Mouse (Mus musculus): ENCODE data around the gene Zfyve1. TPM values are rescaled to one million over a fixed set of nuclear protein-coding genes. Genes with fewer than 3 reads are reported as not detected.
"Not testable (repeated sequence)": the region's sequence is repeated elsewhere in the genome, so short reads cannot be mapped to it uniquely, and the experiment has no call there.

Zfyve1 gene
- total RNA-seq (2017) = 15.9 to 24.5 TPM (median 19.2 TPM) in 3 replicates

DNA sequence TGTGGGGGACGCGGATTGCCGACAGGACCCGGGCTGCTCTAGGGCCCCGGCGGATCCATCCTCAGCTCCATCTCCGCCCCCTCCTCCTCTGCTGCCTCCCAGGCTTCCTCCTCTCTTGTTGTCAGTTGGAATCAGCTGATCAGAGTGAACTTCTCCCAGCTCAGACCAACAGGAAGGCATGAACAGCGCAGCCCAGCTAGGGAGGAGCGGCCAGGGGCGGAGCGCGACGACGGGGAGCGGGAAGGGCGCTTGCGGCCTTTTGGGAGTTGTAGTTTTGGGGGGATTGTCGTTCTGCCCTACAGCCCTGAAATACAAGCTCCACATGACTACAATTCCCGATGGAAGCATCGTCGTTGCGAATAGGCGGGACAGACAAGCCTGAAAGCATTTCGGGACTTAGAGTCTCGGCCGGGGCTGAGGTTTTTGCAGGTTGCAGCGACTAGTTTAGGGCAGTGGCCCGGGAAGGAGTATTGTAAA lies at the start of gene Zfyve1:
Zfyve1 (minus strand) TSS at position 198 of the 477 bp plus-strand sequence.
- peak; percentile 98 for ATAC-seq (replicated peaks; ENCODE audit: insufficient number of reproducible peaks, low FRiP score, low TSS enrichment, poor library complexity, severe bottlenecking)

DNA sequence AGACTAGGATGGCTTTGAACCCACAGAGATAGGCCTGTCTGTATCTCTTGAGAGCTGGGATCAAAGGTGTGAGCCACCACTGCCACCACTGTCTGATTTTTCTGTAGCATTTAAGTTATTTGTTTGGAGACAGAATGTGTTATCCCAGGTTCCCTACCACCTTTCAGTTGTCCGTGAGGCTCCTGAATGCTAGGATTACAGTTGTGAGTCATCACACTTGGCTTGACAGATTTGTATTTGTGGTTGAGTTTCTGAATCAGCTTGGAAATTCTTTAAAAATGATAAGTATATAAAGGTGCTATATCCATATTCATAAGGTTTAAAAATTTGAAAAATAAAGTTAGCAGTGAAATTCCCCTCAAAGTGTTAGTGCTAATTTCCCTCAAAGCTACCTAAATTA lies 46.1 kb upstream of the Zfyve1 start:
- no peak for ATAC-seq (replicated peaks; ENCODE audit: insufficient number of reproducible peaks, low FRiP score, low TSS enrichment, poor library complexity, severe bottlenecking)

DNA sequence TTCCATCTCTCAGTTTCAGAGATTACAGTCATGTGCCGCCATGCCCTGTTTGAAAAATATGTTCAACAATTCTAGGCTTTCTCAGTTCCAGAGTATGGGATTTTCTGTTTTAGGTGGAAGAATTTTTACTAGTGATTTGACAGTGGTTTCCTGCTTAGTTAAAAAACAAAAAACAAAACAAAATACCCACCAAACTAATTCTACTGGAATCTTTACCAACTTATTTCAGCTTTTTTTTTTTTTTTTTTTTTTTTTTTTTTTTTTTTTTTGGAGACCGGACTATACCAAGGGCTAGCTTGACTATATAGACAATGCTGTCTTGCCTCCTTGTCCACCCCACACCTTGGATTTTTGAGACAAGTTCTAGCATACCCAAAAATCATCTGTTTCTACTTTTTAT lies 44.2 kb upstream of the Zfyve1 start:
- ATAC-seq (replicated peaks; ENCODE audit: insufficient number of reproducible peaks, low FRiP score, low TSS enrichment, poor library complexity, severe bottlenecking) = no peak

DNA sequence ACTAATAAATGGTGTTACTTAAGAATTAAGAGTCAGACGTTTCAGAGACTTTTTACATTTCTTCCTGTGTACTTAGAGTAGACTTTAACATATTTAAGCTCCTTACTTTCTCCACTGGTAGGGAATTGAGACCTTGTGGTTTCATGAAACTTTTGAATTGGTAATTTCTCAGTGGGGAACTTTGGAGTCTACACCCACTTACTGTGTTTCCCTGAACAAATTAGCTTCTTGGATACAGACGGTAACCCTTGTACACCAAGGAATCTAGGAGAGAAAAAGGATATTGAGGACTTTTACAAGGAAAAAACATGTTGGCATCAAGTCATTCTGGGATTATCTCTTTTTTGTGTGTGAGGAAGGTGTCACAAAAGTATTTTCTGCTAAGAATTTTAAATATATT lies 36.8 kb upstream of the Zfyve1 start:
- ATAC-seq (replicated peaks; ENCODE audit: insufficient number of reproducible peaks, low FRiP score, low TSS enrichment, poor library complexity, severe bottlenecking) = no peak

DNA sequence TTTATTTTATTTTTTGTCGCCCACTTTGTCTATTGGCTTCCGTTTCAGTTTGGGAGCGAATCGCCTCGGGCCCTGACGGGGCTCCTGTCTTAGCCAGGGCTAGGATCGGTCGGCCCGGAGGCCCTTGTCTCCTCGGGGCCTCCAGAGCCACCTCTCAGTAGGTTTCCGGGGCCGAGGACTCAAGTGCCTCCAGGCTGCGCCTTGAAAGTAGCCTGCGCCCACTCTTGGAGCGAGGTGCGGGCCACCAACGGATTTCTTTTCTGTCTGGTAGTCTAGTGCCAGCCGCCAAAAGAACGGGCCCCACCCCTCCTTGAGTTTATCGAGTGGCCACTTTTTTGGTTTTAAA lies 35.6 kb upstream of the Zfyve1 start:
- no peak for ATAC-seq (replicated peaks; ENCODE audit: insufficient number of reproducible peaks, low FRiP score, low TSS enrichment, poor library complexity, severe bottlenecking)

DNA sequence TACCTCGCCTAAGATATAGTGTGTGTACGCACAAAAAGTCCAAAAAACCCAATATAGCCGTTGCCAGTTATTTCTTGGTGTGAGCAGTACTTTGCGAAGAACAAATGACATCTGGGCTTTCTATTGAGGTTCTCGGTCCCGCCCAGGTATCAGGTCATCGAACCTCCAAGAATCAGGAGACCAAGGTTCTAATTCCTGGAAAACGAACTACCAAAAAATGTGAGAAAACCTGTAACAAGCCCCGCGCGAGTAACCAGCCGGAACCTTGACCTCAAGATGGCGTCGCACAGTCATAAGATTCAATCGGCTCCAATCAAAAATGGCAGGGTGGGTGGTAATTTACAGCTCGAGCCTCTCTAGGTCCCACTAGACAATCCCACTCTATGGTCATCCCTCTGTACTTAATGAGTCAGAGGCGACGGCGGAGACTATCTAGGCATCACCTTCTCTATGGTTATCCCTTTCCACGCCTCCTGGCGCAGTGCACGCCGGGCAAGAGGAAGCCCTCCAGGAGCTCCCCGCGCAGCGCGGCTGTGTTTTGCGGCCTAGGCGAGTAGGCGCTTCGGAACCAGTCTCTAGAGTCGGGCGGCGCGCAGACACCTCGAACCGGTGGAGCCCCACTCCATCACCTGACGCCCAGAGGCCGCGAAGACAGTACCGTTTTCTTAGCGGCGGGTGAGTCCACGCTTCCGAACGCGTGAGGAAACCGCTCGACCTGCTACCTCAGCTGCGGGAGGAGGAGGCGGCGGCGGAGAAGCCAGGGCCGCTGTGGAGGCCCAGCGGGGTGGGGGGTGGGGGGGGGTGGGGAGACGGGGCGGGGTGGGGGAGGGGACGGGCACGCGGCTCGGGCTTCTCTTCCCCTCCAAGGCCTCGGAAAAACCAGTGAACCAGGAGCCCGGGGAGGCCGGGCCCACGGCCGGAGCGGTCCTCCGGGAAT lies 35.0 kb upstream of the Zfyve1 start:
- ATAC-seq (replicated peaks; ENCODE audit: insufficient number of reproducible peaks, low FRiP score, low TSS enrichment, poor library complexity, severe bottlenecking) = peak; percentile 100

DNA sequence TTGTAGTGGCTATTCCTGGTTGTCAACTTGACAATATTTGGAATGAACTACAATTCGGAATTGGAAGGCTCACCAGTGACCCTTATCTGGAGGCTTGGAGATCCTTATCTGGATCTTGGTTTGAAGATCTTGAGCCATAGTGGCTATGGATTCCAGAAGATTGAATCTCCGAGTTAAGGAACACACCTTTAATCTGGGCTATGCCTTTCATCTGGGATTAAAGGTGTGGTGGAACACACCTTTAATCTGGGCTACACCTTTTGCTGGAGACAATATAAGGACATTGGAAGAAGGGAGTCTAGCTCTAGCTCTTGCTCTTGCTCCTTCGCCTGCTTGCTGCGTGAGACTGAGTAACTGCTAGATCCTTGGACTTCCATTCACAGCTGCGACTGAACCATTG lies 33.9 kb upstream of the Zfyve1 start, which contains the start of gene Rbm25:
Rbm25 (plus strand) TSS at position 301 of the 400 bp plus-strand sequence.
- not testable (repeated sequence) for ATAC-seq (replicated peaks; ENCODE audit: insufficient number of reproducible peaks, low FRiP score, low TSS enrichment, poor library complexity, severe bottlenecking)

DNA sequence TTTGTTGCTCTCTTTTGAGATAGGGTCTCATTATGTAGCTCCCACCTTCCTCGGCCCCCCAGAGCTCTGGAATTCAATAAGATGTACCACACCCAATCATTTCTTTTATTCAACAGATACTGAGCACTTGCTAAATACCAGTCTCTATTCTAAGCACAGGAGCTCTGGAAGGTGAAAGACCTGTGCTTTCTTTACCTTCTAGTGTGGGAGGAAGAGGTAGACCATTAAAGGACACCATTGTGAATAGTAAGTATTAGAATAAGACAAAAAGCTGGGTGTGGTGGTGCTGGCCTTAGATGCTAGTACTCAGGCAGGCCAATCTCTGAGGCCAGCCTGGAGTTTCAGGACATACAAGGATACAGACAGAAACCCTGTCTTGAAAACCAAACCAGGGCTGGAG lies 27.3 kb upstream of the Zfyve1 start:
- no peak for ATAC-seq (replicated peaks; ENCODE audit: insufficient number of reproducible peaks, low FRiP score, low TSS enrichment, poor library complexity, severe bottlenecking)

DNA sequence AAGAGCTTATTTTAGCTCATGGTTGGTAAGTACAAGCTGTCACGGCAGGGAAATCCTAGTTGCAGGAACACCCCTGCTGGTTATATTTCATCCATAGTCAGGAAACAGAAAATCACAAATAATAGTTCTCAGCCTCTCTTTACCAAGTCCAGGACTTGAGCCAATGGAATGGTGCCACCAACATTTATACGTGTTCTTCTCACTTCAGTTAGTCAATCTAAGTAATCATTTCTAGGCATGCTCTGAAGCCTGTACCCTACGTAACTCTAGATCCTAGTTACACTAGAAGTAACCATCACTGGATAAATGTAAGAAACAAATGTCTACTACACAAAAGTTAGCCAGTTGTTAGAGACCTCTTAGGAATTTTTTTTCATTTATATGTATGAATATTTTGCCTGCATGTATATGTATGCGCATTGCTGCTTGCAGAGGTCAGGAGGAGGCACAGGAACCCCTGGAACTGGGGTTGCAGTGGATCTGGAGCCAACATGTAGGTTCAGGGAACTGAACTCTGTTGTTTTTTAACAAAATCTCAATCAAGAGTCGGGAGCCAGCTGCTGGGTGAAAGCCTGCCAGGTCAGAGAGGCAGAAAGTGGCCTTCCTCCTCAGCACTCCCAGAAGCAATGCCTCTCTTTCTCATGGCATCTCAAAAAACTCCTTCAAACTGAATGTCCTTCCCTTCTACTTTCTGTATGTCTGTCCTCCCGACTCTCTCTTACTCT lies 25.2 kb upstream of the Zfyve1 start:
- ATAC-seq (replicated peaks; ENCODE audit: insufficient number of reproducible peaks, low FRiP score, low TSS enrichment, poor library complexity, severe bottlenecking) = no peak

DNA sequence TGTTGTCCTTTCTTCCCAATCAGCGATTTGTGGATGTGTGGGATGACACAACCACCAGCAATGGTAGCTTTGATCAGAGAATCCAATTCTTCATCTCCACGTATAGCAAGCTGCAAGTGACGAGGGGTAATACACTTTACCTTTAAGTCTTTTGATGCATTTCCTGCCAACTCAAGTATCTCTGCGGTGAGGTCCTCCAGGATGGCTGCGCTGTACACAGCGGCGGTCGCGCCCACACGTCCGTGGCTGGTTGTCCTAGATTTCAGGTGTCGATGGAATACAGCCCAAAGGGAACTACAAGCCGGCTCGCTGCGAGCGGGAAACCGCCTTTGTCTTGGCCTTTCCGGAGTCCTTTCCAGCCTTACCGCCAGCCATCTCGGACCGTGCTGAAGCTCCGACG lies 23.7 kb upstream of the Zfyve1 start:
- ATAC-seq (replicated peaks; ENCODE audit: insufficient number of reproducible peaks, low FRiP score, low TSS enrichment, poor library complexity, severe bottlenecking) = not testable (repeated sequence)

DNA sequence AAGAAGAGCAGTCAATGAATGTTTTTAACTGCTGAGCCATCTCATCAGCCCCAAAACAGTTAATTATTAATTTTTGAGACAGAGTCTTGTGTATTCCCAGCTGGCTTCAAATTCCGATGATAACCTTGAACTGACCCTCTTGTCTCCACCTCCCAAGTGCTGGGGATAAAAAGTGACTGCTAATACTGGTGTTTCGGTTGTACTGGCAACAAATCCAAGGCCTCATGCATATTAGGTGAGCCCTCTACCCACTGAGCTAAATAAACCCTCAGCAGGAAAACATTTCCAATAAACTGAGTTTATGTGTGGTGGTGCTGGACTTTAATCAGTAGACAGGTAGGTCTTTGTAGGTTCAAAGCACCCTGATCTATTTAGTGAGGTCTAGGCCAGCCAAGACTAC lies 22.0 kb upstream of the Zfyve1 start:
- no peak for ATAC-seq (replicated peaks; ENCODE audit: insufficient number of reproducible peaks, low FRiP score, low TSS enrichment, poor library complexity, severe bottlenecking)

DNA sequence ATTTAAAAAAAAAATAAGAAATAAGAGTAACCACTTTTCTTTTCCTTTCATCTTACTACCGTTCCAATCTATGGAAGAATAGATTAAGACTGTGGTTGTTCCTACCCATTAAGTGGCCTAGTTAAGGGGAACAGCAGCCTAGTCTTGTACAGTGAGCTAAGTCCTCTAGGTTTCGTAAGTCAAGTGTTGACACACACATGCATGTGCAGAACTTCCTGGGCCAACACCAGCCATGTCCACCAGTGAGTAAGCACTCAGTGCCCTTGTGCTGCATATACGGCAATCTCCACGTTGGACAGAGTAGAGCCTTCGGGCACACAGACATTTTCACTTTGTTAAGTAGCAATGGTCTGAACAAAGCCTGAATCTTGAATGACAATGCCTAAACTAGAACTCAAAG lies 20.2 kb upstream of the Zfyve1 start:
- no peak for ATAC-seq (replicated peaks; ENCODE audit: insufficient number of reproducible peaks, low FRiP score, low TSS enrichment, poor library complexity, severe bottlenecking)

DNA sequence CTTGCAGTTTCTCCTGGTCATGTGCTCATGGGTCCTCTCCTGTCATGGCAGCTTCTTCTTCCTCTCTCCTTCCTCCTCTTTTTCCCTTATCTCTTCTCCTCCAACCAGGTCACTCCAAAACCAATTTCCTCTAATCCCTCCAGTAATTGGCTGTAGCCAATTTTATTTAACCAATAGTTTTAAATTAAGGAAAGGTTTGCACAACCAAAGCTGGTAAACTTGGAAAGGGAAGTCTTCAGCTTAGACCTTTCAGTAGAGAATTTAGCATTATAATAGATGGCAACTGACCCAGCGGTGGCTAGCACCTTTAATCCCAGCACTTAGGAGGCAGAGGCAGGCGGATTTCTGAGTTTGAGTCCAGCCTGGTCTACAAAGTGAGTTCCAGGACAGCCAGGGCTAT lies 9.4 kb upstream of the Zfyve1 start:
- not testable (repeated sequence) for ATAC-seq (replicated peaks; ENCODE audit: insufficient number of reproducible peaks, low FRiP score, low TSS enrichment, poor library complexity, severe bottlenecking)

DNA sequence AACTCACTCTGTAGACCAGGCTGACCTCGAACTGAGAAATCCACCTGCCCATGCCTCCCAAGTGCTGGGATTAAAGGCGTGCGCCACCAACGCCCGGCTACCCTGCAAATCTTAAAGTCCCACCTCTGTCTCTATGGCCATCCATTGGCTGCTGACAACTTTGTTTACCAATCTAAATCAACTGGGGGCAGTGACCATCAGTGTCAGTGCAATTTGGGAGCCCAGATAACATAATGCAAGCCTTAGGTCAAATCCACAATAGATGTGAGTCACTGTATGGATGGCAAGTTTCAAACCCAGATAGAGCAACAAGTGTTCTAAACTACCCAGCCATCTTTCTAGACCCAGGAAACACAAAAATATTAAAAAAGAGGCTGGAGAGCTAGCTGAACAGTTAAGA lies 5.3 kb upstream of the Zfyve1 start:
- ATAC-seq (replicated peaks; ENCODE audit: insufficient number of reproducible peaks, low FRiP score, low TSS enrichment, poor library complexity, severe bottlenecking) = no peak

DNA sequence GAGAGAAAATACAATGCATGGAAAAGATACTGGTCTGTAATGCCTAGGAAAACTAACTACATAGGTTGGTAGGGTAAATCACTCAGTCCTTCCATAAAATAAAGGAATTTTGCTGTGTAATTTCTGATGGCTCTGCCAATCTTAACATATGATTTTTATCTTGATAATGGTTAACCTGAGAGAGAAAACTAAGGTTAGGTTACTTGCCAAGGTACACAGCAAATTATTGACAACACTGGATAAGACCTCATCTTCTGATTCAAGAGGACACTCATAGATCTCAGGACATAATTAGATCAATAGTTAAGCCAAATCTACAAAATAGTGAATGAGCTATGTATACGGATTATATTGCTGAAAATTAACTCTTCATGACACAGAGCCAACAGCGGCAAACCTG lies 859 bp upstream of the Zfyve1 start:
- ATAC-seq (replicated peaks; ENCODE audit: insufficient number of reproducible peaks, low FRiP score, low TSS enrichment, poor library complexity, severe bottlenecking) = no peak

DNA sequence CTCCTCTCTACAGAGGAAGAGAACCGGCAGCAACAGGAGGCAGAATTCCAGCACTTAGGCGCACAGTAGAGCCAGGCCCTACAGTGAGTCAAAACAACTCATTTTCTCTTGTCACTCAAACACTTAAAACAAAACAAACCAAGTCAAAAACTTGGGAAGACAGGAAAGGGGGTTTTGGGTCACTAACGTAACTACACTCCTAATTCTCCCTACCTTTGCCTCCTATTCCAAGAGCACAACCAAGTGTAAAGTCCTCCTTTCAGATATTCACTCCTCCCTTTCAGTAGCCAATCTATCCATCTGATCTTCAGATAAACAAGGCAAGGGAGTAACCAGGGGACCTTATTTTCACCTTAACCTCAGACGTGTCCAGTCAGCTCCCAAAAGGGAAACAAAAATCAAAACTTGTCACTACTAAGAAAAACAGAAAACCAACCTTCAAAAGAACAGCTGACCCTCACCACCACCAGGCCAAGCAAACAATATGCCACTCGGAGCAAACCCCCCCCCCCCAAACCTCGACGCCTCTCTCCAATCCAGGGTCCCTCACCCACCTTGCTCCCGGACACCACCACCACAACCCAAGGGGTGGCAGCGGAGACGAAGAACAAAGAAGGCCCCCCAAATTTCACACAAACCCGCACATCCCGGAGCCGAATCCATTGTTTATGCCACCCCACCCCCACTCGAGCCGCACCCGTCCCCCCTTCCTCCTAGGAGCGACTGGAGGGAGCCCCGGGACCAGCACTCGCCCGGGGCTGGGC lies 649 bp downstream of the Zfyve1 start:
- no peak for ATAC-seq (replicated peaks; ENCODE audit: insufficient number of reproducible peaks, low FRiP score, low TSS enrichment, poor library complexity, severe bottlenecking)

DNA sequence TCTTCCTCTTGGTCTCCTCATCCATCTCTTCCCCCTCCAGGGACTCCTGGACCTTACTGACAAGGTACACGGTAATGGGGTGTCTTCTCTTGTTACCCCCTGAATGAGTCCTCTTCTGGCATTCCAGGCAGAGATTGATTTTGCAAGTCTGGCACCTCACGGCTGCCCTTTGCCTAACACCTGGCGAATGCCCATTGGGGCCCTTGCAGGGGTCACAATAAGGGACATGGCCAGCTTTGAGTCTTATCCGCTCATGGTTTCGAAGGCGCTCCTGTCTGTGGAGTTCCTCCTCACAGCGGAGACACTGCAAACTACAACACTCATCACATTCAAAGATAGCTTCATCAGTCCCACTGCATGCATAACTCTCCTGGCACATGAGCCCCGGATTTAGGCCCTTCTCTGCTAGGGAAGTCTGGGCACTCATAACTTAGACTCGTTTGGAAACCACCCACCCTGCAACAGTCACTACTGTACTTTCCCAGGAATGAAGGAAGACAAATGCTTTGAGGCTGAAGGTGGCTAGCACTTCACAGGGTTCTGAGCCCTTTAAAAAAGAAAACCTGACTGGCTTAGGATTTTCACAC lies 2.5 kb downstream of the Zfyve1 start:
- no peak for ATAC-seq (replicated peaks; ENCODE audit: insufficient number of reproducible peaks, low FRiP score, low TSS enrichment, poor library complexity, severe bottlenecking)

DNA sequence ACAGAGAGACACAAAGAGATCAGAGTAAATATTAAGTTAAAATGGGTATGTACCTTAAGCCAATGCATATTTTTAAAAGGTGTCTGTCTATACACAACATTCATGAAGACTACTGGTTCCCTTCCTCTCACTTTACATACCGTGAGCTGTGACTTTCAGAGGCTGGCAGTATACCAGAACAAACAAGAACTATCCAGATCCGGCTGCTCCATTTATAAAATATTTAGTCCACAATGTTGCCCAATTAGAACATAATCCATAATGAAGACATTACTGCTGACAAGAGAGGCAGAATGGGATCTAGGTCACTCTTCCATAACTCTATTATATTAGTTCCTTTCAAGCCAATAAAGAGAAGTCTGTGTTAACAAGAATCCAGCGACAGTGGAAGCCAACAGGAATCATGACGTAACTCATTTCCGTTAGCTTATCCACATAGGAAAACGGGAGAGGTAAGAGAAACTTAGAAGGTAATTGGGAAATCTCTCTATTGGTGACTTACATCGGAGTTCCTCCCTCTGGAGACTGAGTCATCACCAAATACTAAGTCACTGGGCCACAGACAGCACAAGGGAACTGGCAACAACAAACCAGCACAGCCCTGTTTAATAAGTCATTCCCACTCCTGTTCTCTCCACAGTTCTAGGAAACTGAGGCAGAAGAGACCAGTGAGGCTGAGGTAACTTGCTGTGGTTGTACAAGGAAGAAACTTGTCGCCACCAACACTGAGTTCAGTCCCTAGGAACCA lies 5.1 kb downstream of the Zfyve1 start:
- ATAC-seq (replicated peaks; ENCODE audit: insufficient number of reproducible peaks, low FRiP score, low TSS enrichment, poor library complexity, severe bottlenecking) = no peak
